Mouse (Mus musculus): ENCODE measurements around the gene Calhm2.

DNA sequence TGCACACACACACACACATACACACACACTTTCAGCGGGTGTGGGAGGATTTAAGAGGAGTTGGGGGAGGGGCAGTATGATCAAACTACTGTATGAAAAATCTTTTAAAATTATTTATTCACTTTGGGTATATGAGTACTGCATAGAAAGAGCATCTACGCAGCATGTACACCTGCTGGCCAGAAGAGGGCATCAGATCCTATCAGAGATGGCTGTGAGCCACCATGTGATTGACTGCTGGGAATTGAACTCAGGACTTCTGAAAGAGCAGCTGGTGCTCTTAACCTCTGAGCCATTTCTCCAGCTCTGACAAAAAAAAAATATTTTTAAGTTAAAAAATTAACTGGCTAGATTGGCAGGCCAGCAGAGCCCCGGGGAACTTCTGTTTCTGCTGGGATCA is 36.4 kb upstream of the Calhm2 start:
- TF ChIP-seq CTCF (IDR thresholded peaks at IDR 0.05; ENCODE audit: insufficient read depth, low read depth, low read length) (no peak), POLR2A (IDR thresholded peaks at IDR 0.05; ENCODE audit: insufficient read depth, low read depth, low read length) (no peak)
